Comparison of ENCODE assay signal across 29 mouse cellular contexts in the genomic region with DNA sequence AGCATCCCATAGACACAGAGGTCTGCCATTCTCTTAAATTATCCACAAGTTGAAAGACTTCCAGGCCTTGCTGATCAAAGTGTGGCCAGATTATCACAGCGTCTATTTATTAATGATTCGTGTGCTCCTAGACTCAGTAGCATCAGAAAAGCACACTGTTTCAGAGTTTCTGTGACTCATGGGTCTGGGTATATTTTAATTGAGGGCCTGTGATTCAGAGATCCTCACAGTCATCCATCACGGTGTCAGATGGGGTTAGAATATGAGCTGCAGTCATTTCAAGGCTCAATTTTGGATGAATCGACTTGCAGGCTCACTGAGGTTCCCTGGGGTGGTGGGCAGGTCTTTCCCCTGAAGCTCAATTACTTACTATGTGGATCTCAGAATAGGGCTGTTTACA. TPM values are rescaled to one million over a fixed set of nuclear protein-coding genes. Genes with fewer than 3 reads are reported as not detected.
A peak's percentile ranks its signal among the peaks of the same experiment; 100 is the strongest.
DNase-seq lines count a peak whose midpoint lies in the region; TF ChIP-seq lines count a peak whose summit lies in the region.
"Had no signal": no experiment of that assay in that cellular context is flagged by ENCODE, and none has a peak within 500 bp of the region (broad histone marks: within the 10 kb centered on the region; RNA-seq: fewer than 3 reads in every experiment).

No protein-coding gene starts in this region.

- no peak for DNase-seq in layer of hippocampus, adult 2 months (ENCODE audit: low spot score in 2 of 2)
- no peak for DNase-seq in layer of hippocampus, postnatal 25 days (ENCODE audit: extremely low spot score in 1 of 2, low spot score in 1 of 2)
- DNase-seq in NIH3T3 (ENCODE audit: low read depth): peak; percentile 83
- DNase-seq in brain, adult 2 months (ENCODE audit: low read depth, low spot score): peak; percentile 29
- no peak for DNase-seq in spleen, postnatal 4 days (ENCODE audit: low spot score in 2 of 2)
- no peak for DNase-seq in lung, postnatal 25 days (ENCODE audit: low spot score)
- no peak for DNase-seq in left cerebral cortex, adult 11 months (ENCODE audit: low spot score)
- DNase-seq: cerebellum, adult 18-20 months; cerebellum, postnatal 10 days; gastrocnemius, adult 2 months; gastrocnemius, postnatal 36 days; heart, adult 18-20 months; heart, postnatal 36 days; kidney, adult 9 months; kidney, postnatal 10 days; layer of hippocampus, adult 9-11 months; liver, postnatal 0 days; right cerebral cortex, postnatal 25 days; spleen, adult 18-20 months; thymus, adult 2 months; thymus, postnatal 36 days had no signal

- H3K4me3 ChIP-seq in layer of hippocampus, adult 2 months: no peak overlapping the region
- H3K4me3 ChIP-seq: forebrain, embryonic 15.5 days; gastrocnemius, adult 2 months; left cerebral cortex, adult 2 months; limb, embryonic 13.5 days; midbrain, embryonic 13.5 days had no signal

- TF ChIP-seq CTCF in layer of hippocampus, adult 2 months (conservative IDR thresholded peaks at IDR 0.05): no peak

- H3K27ac ChIP-seq in layer of hippocampus, adult 2 months: peak overlapping the region; percentile 87
- H3K27ac ChIP-seq: forebrain, embryonic 15.5 days; gastrocnemius, adult 2 months; hindbrain, embryonic 14.5 days; left cerebral cortex, adult 2 months; limb, embryonic 13.5 days; macrophage; midbrain, embryonic 13.5 days had no signal

RNA-seq across cellular contexts. Expression of gene Lurap1l, which starts 30.5 kb away (rescaled TPM):
- total RNA-seq in layer of hippocampus, adult 2 months (2021): 10 to 100 TPM; 31.1 to 34.2 TPM
- 10 to 100 TPM; 25.1 to 30.2 TPM for total RNA-seq in layer of hippocampus, postnatal 25 days (2021)
- total RNA-seq: common myeloid progenitor, adult 5-6 weeks; megakaryocyte-erythroid progenitor cell, adult 5-6 weeks had no signal

Comparison
In these comparisons a context has a peak if more than half of its experiments do, and no peak if none do; other contexts are left out.
1. DNase-seq: peak in NIH3T3 (single experiment) and brain, adult 2 months (single experiment); none in layer of hippocampus, adult 2 months (0 of 2), layer of hippocampus, postnatal 25 days (0 of 2), spleen, postnatal 4 days (0 of 2), lung, postnatal 25 days (single experiment) and left cerebral cortex, adult 11 months (single experiment).